Mouse (Mus musculus) fibroblast of lung, adult 2 months (primary cell): ENCODE measurements around the gene Evx1.

Source experiments
- DNase-seq: peaks from one replicate; pipeline ENCODE4 v3.0.0-alpha.2; 2011; ENCODE audit warnings: low read depth

Evx1 gene

DNA sequence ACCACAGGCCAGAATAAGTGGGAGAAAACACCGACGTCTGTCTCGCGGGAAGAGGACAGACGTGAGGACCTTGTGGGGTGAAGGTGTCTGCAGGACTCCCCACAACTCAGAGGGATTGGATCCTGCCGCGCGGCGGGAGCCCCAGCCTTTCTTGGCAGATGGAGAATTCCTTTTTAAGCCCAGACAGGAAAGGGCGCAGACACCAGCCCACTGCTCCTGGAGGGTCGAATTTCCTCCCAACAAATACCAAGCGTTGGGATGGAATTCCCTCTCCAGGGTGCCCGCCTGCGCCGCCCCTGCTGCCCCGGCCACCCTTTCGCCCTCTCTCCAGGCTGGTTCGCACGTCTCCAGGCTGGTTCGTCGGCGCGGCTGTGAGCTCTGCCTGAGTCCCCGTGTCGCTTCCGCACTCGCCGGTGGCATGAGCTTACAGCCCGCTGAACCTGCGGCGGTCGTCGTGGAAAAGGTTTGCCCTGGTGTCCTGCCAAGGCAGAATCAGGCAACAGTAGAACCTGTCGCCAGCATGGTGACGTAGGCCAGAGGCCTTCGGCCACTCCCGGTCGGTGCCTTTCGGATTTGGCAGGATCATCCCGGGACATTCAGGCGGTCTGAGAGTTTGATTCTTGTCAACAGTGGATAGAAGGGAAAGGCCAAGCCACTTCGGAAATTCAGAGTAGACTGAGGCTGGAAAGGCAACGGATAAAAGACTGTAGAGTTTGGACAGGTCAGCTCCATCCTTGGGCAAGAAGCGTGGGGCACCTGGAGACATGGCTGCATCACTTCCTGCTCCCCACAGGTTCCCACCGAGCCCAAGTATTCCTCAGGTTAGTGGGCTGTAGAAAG lies 22.1 kb upstream of the Evx1 start:
- DNase-seq = no peak

DNA sequence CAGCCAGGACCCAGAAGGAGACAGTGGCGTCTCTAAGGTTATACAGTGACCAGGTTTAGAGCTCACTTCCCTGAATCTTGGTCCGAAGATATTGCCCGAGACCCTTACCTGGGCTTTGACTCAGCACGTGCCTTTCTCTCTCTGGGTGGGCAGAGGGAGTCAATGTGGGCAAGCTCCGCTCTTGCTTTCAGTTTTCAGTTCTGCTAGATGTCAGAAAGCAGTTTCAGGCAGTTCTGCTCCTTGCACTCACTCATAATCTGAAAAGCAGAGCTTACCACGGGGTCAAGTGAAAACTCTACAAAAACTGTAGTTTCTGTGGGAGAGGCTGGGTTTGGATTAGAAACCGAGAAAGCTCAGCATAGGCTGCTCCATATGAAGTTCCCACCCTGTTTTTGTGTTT lies 21.0 kb upstream of the Evx1 start:
- DNase-seq = no peak

DNA sequence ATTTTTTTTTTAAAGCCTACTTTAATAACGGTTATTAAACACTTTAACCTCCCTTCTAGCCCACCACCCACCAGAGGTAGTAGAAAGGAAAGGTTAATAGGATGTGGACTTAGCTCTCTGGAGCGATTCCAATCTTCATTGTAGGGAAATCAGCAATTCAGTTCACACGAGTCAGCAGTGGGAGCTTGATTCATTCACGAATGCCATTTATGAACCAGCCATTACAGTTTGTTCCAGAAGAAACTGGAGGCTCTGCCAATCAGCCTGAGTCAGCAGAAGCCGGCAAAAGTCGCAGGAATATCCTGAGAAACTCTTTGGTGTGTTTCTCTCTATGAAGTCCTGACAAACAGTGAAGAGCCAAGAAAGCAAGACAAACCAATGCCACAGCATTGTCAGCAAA lies 18.7 kb upstream of the Evx1 start:
- peak; percentile 27 for DNase-seq

DNA sequence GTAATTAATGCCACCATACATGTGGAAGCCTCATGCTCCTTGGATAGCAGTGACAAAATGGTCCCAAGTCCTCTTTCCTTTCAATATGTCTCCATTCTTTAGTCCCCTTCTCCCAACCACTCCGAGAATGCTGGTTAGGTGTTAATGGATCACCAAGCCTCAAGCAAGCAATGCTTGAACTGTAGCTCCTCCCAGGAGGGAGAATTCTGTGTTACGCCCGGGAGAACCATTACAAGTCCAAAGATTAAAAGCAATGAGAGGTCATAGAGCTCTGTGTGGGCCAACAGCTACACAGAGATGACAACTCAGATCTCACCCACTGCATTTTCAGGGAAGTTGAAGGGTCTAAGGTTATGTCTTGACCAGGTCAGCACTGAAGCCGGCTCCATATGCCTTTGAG lies 14.8 kb upstream of the Evx1 start:
- no peak for DNase-seq

DNA sequence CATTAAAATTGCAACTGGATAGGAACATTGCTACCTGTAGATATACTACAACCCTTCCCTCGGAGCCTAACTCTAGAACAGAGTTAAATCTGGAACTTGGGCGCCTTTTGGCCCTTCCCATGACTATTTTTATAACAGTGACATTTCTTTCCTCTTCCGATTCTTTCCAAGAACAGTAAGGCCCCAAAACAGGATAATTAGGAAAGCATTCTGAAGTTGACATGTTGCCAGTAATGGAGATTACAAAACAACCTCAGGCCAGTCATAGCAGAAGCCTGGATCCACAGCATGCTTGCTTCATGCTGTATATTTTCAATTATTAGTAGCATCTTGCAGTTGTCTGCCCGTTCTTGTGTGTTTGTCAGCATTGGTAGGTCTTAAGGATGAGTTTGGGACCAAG lies 12.5 kb upstream of the Evx1 start:
- DNase-seq = no peak

DNA sequence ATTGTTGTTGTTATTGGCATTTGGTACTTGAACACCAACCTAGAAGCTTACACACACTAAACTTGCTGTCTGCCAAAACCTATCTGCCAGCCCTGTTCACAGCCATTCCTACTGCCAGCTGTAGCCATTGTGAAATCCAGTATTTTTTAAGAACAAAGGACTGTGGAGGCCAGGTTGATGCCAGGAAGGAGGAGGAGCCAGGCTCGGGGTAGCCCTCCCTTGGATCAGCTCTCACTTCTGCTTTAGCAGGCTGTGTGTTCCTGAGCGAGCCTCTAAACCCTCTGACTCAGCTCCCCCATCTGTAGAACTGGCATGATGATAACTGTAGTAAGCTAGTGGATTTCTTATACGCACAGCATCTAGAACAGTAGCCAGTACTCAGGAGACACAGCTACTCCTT lies 9.9 kb upstream of the Evx1 start:
- no peak for DNase-seq

DNA sequence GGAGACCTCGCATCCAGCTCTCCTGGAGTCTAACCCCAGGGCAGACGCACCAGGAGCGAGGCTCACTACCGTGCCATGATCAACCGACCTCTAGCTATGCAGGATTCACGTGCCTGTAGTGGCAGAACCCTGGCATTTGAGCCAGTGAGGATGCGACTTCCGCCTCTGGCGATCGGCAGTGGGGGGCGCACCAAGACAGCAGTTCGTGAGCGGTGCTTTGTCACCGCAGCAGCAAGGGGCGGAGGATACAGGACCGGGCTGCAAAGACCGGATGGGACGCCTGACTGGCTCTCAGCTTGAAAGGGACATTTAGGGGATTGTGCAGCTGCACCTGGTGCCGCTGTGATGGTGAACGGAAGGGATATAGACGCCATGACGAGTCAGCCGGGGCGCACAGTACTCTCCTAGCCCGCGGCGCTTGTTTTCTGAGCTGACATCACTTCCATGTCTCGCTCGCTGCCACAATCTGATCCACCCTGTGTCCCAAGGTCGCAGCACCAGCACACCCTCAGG lies 7.4 kb upstream of the Evx1 start:
- peak; percentile 18 for DNase-seq

DNA sequence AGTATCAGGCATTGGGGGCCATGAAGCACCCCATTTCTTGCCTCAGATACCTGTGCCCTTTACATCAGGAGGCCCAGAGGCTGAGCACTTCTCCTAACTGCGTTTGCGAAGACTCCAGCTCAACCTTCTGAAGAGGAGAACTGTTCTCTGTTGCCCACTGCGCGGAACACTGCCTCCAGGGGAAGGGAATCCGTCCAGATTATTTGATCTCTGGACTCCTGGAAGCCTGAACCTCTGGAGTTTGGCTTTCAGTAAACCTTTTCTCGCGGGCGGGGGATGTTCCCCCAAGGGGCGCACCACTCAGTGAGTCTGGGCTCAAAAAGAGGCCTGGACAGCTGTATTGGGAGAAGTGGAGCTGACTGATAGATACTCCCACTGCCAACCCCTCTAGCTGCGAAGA lies 3.5 kb upstream of the Evx1 start:
- DNase-seq = no peak

DNA sequence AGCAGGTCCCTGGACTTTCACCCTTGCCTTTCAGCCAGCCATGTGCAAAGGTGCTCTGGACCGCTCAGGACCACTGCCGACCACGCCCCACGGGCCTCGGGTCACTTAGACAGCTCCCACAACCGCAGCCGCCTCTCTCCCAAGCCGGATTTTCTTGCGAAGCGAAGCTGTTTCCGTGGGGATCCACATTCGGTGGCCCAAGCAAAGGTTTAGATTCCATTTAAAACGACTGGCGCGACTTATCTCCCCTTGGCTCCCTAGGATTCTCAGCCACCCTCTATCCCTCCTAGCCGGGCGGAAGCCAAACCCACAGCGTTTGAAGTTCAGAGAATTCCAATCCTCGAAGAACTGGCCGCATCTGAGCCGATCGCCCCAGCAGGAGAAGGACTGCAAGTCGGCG lies 2.9 kb upstream of the Evx1 start:
- no peak for DNase-seq

DNA sequence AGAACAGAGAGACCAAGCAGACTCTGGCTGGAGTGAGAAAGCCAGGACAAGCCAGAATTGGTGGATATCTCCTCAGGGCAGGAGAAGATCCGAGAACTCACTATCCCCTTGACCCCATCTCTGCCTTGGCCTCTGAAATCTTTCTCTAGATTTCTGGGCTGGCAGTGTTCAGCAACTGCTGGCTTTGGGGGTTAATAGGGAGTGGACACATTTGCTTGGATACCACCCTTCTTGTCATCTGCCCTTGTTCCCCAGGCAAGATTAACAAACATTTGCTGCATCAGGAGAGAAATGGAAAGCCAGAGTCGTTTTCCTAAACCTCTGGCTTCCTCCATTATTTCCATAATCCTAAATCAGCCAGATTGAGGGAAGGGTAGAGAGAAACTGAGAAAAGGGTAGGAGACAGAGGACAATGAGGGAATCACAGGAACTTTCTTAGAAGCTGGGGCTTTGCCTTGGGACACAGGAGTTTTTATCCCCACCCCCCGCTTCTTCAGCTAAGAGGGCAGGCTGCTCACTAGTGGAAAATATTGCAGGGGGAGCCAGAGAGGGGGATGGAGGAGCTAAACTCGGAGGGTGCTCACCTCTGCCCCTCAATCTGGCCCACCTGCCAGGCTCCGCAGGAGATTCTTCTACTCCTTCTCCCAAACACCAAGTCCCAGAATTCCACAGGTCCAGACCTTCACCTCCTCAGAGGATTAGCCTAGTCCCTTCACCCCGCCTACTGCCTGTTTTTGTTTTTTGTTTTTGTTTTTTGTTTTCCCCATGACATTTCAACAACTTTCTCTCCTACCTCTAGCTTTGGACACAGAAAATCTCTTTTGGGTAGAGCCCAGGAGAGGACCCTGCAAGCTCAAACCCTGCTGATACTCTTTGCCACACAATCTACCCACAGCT lies 1.4 kb upstream of the Evx1 start:
- DNase-seq = no peak

DNA sequence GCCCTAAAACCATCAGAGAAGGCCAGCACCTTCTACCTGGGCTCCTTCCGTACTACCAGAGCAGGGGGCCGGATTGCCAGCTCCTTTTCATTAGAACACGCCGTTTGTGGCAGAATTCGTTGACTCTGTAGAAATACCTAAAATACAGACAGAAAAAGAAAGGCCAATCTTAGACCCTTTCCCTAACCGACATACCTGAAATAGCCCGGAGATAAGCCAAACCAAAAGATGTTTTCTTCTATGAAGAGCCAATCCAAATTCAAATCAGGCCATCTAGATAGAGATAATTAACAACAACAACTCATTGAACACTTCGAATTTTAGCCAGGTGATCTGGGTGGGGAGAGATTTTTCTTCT lies 761 bp upstream of the Evx1 start:
- no peak for DNase-seq

DNA sequence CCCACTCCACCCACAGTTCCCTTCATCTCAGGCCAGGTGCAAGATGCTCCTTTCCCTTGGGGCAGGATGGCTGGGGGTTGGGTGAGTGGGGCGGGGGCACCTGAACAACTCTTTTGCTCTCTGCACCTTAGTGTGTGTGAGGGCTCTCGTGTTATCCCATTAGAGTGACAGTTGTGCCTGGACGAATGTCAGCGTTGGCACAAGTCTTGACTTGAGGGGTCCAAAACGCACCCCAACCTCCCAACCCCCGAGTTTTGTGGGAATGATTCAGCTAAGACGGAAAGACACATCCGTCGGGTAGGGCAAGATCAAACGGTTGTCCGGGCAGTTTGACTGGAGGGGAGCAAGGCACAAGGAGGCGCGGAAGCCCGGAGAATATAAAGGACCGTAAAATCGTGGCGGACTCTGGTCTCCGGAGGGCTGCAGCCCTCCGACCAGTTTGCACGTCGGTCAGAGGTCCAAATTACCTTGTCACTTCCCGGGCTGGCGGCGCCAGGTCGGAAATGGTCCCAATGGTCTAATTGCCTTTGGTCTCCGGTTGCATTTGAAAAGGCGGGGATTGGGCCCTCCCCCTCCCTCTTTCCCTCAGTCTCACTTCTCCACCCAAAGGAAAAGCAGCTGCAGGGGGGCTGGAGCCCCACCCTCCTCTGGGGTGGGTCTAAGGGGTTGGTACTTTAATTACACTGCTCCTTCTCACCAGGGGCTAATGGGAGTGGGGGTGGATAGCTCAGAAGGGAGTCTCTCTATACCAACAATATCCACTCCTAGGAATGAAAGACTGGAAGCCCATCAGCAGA lies 1.2 kb downstream of the Evx1 start:
- DNase-seq = no peak

DNA sequence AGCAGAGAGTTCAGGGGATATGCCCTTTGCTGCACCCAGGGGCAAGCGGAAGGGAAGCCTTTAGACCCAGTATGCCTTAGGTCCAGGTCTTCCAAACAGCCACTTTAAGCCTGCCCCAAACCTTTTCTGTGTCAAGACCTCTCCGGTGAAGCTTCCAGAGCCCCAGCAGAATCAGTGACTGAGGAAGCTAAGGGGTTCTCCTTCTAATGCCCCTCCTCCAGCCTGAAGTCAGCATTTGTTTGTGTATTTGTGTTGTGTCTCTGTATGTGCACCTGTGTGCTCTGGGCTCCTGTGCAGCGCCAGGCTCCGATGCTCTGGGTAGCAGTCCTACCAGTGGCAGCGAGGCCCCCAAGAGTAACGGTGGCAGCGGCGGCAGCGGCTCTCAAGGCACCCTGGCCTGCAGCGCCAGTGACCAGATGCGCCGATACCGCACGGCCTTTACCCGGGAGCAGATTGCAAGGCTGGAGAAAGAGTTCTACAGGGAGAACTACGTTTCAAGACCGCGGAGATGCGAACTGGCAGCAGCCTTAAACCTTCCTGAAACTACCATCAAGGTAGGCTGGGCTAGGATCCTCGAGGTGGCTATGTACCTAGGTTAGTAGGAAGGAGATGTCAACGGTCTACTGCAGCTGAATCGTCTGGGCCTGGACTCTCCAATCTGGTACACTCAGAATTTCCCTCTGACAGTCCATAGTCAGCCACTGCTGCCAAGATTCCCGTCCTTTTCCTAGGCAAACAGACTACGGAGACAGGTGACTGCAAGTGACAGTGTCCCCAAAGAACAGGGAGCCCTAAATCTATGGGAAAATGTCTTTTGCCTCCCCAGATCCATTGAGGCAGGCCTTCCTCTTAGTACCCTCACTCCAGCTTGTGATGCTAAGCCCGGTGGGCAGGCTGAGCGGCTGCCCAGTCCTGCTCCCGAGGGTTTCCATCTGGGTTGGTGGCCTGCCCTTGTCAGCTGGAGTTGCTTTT lies 2.4 kb downstream of the Evx1 start:
- DNase-seq = no peak

DNA sequence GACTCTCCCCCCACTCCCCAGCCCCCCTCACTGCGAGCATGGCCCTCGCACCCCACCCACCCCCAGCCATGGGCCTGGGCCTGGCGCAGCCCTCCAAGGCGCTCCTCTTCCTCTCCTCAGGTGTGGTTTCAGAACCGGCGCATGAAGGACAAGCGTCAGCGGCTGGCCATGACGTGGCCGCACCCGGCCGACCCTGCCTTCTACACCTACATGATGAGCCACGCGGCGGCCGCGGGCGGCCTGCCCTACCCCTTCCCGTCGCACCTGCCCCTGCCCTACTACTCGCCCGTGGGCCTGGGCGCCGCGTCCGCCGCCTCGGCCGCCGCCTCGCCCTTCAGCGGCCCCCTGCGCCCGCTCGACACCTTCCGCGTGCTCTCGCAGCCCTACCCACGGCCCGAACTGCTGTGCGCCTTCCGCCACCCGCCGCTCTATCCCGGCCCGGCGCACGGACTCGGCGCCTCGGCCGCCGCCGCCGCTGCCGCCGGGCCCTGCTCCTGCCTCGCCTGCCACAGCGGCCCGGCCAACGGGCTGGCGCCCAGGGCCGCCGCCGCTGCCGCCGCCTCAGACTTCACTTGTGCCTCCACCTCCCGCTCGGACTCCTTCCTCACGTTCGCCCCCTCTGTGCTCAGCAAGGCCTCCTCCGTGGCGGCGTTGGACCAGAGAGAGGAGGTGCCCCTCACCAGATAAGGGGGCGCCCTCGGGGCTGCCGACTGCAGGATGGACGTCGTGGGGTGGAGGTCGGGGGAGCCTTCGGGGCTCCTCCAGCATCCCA lies 3.3 kb downstream of the Evx1 start:
- no peak for DNase-seq

DNA sequence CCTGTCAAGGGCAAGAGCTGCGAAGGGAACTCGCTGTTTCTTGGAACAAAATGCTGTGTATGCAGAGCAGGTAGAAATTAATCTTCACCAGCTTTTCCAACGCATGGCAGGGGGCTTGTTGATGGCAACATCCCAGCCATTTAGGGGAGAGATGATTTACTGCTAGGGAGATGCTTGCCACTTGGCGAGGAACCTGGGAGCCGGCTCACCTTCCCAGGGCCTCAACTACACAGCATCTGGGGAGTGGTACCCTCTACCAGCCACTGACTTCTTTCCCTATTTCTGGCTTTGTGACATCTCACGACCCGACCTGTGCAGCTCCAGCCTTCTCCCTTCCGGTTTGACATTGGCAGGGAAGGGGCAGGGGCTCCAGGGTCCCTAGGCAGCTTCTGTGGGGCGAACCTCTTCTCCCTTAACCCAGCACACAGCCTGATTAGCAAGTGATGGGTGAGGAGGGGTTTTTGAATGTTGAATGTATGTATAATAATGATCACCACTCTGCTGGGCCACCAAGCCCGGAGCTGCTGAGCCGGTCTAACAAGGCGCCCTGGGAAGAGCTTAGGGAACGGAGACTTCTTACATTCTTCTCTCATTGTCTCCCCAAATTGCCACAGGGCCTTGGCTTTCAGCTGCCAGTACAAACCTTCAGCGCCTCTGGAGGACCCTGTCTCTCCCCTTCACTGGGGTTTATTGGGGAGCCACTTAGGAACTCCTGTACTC lies 4.3 kb downstream of the Evx1 start:
- DNase-seq = no peak

DNA sequence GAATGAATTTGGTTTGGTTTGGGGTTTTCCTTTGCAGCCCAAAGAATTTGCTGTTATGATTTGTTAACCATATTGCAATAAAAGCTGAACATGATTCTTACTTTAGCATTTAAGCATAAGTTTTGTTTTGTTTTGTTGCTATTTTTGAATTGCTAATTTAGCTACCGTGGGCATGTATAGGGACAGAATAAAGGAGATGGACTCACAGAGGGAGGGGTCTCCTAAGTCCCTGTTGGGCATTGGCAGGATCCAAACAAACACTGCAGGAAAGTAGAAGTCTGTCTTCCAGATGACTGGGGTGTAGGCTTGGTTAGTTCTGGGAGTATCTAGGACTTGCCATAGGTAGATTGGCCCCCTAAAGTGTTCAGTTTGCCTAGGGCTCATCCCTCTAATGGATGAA lies 5.0 kb downstream of the Evx1 start:
- no peak for DNase-seq

DNA sequence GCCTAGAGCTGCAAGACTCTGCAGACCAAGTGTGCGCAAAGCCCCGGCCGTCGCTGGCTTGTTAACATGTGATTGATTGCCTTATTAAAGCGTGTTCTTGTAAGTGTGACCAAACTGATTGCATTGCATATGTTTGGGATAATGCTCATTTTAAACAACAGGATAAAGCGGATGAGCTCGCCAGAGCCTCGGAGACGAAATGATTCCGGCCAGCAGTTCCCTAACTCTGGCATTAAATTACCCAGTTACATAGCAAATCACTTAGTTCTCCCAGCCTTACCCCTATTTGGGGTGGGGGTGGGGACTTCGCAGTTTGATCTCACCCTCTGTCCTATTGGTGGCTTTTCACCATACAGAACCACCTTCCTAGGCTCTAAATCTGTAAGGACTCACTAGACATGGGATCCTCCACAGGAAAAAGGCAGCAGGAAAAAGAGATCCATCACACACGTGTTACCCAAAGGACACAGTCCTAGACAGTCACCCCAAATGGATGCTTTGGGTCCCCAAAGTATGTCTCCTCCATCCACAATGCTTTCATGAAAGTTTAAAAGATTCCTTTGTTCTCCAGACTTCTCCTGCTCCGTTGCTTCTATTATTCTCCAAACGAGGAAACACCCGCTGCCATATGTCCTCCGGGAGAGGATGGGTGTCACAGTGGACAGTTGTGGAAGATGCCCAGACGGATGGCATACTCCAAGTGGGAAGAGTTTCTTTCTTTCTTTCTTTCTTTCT lies 6.8 kb downstream of the Evx1 start:
- DNase-seq = no peak

DNA sequence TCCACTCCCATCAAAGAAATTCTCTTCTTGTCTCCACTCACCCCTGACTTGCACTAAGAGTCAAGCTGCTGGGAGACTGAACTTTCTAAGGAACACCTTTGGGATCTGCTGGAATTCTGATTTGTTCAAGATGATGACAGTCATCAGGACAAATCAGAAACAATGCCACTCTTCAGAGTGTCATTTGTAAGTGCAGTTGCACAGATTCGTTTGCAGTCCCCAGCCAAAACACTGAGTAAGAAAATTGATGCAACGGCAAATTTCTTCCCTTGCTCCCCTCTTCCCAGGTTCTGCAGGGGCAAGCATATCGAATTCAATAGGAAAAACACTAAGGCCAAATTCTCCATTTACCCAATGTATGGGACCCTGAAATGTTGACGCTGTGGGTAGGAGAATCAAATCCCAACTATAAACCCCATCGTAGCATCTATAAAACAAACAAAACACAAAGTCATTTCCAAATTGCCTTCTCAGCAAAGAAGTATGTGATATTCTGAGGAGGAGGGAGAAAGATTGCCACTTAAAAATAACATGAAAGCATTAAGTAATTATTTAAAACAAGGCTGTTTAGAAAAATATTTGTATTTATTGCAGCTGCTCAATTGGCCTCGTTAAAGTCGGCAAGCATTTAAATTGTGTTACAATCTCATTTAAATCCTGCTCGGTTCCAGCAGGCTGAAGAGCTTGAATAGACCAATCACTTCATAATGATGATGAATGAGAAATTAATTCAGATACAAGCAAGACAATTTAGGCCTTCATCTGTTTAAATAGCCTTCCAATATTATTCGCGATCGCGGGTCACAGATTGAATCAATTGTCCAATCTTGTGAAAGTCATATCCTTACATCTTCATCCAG lies 7.9 kb downstream of the Evx1 start:
- no peak for DNase-seq
